Mouse (Mus musculus) adrenal gland, adult (tissue): ENCODE data around the gene Nanos1.

Experiments used
- DNase-seq, 2 experiments: peaks; one replicate each; pipeline ENCODE4 v3.0.0; 2022 to 2023; ENCODE audit warnings: low spot score in 1 of 2; ENCODE audit not compliant: inconsistent age in 2 of 2

Gene Nanos1

DNA sequence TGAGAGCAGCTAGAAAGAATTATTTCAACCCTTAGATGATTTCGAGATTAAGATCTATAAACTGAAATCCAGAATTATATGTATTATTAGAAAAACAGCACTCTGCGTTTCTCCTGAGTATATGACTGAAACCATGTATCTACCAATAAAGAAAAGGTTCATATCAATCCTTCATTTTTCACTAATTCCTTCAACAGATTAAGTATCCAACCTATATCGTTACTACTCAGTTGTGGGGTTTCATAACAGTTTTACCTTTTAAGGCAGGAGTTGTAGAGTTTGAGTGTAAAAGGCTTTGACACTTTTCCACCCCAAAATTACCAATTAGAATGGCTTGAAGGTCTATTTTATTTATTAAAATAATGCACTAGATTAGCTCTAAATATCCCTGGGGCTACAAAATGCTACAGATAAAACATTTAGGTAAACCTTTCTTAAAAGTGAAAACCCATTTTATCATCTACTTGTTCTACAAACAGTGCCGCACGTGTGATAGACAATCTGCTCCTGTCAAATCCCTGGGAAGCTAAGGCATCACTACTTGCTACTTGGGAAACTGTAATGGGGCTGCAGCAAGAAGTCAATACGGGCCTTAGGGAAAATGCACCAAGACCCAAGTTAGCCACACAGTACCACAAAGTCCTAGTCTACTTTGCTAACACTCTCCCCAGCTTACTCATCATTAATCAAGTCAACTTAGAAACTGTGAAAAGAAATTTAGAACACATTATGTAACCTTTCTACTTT is 32.6 kb downstream of the Nanos1 start:
- peak in 1 of 2 experiments; percentile 51 for DNase-seq

- DNase-seq = peak in 1 of 2 experiments; percentile 38
Observed at GRCm38 (mm10) chr19:60789452-60789851, 33.7 kb downstream of the Nanos1 start.

DNA sequence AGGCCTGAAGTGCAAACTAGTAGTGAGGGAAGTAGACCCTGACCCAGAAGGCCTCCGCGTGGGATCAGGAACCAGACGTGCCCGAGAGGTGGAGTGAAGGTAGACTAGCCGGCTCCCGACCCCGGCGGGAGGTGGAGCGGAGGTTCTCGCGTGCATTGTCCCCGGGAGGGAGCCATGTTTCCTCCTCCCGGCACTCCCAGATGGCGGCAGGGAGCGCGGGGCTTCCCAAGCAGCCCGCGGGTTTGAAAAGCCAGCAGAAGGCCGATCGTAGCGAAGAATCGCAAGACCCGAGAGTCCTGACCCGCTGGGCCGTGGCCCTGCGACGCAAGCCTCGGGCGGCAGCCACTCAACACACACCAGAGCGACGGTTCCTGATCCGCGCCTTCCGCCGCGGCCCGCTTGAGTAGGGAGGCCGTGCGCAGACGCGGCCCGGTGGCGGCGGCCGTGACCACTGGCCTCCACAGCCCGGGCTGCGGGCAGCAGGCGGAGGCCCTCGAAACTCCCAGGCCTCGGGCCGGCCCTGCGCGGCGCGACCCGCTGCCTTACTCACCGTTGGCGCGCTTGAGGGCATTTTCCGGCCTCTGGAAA is 34.2 kb downstream of the Nanos1 start:
- DNase-seq = peak; percentile 69 to 89

GRCm38 (mm10) chr19:60790551-60791161 is 34.9 kb downstream of the Nanos1 start, which contains the start of gene Eif3a:
Eif3a (minus strand) TSS chr19:60790658.
- peak; percentile 96 to 98 for DNase-seq

DNA sequence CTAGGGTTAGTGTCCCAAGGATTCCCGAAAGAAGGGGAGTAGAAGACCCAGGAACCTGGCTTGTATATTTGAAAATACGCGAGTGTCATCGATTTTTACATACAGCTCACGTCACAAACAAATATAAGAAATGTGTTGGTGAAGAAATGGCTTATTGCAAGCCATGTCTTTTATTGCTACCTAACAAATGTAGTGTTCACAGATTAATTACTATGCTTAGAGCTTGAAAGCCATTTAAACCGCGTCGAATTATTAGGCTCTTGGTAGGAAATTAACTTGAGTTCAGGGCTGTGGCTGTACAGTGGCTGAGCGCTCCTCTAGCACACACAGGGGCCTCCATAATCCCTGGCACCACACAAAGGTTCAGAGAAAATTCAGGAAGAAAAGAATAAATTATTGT is 35.4 kb downstream of the Nanos1 start:
- no peak for DNase-seq

GRCm38 (mm10) chr19:60793170-60793707 is 37.5 kb downstream of the Nanos1 start:
- no peak for DNase-seq

GRCm38 (mm10) chr19:60795244-60795643 is 39.5 kb downstream of the Nanos1 start:
- DNase-seq = peak; percentile 41 to 79

GRCm38 (mm10) chr19:60797415-60797814 is 41.6 kb downstream of the Nanos1 start:
- DNase-seq = no peak

- no peak for DNase-seq
Observed at GRCm38 (mm10) chr19:60799867-60800569, 44.2 kb downstream of the Nanos1 start.

GRCm38 (mm10) chr19:60804903-60805302 is 49.1 kb downstream of the Nanos1 start:
- no peak for DNase-seq
